Mouse (Mus musculus) lung, embryonic 14.5 days (tissue): ENCODE data around the gene Asb5. TPM values are rescaled to one million over a fixed set of nuclear protein-coding genes. Genes with fewer than 3 reads are reported as not detected.
A peak's percentile ranks its signal among the peaks of the same experiment; 100 is the strongest.

ENCODE experiments used
- ATAC-seq: fragments of 200-750 bp; cut with Nextera tagmentation; 2 replicates; pipeline ENCODE4 v1.8.0; 2017; ENCODE audit warnings: mild to moderate bottlenecking, moderate TSS enrichment, moderate library complexity; ENCODE audit not compliant: insufficient read depth
- DNase-seq: peaks from one replicate; pipeline ENCODE4 v3.0.0-alpha.2; 2015
- H3K27ac ChIP-seq: fragments of 300-500 bp; sonication (generic); 2 replicates; pipeline ENCODE4 v1.5.1; 2014; ENCODE audit warnings: low read depth, mild to moderate bottlenecking, moderate library complexity
- H3K27me3 ChIP-seq: fragments of 300-500 bp; sonication (generic); 2 replicates; pipeline ENCODE4 v1.6.1; 2014; ENCODE audit warnings: low read length, control low read depth; ENCODE audit not compliant: insufficient read depth
- H3K36me3 ChIP-seq: fragments of 300-500 bp; sonication (generic); 2 replicates; pipeline ENCODE4 v1.6.1; 2014; ENCODE audit warnings: control low read depth; ENCODE audit not compliant: insufficient read depth
- H3K4me1 ChIP-seq: fragments of 300-500 bp; sonication (generic); 2 replicates; pipeline ENCODE4 v1.6.1; 2014; ENCODE audit warnings: antibody characterized with exemption, control low read depth; ENCODE audit not compliant: insufficient read depth
- H3K4me2 ChIP-seq: fragments of 300-500 bp; sonication (generic); 2 replicates; pipeline ENCODE4 v1.6.1; 2014; ENCODE audit warnings: mild to moderate bottlenecking
- H3K4me3 ChIP-seq: fragments of 300-500 bp; sonication (generic); 2 replicates; pipeline ENCODE4 v1.5.1; 2014; ENCODE audit warnings: low read depth, low read length
- H3K9ac ChIP-seq: fragments of 300-500 bp; sonication (generic); 2 replicates; pipeline ENCODE4 v1.6.1; 2014
- H3K9me3 ChIP-seq: fragments of 300-500 bp; sonication (generic); 2 replicates; pipeline ENCODE4 v1.6.1; 2016; ENCODE audit warnings: low read depth, low read length, control low read depth
- CTCF ChIP-seq: IDR thresholded peaks from 2 replicates; pipeline ENCODE4 v1.5.1; 2016; ENCODE audit warnings: antibody characterized with exemption, low read depth
- WGBS: fragments of 180-500 bp; shearing (Covaris S2); extraction: QIAGEN DNeasy Blood & Tissue Kit; methylation state at CpG from one replicate; pipeline ENCODE4 v1.1.7; 2014; 5-methylcytosine and 5-hydroxymethylcytosine counted together
- polyA plus RNA-seq: library from polyadenylated mRNA; unstranded; fragments of >200 nt; fragmentation: Nextera tagmentation; extraction: Ambion mirVana; gene quantifications from 2 replicates; pipeline ENCODE4 v1.2.1, GENCODE M21; 2014

Asb5 gene
- polyA plus RNA-seq, 1 experiment from 2014 or later, result 7.7 TPM

GRCm38 (mm10) chr8:54493915-54494314 lies 35.5 kb upstream of the Asb5 start:
- Histone ChIP-seq H3K4me2 (no peak overlapping the region), H3K27me3 (no peaks in the 10 kb centered on the region), H3K9ac (no peak overlapping the region), H3K4me1 (no peaks in the 10 kb centered on the region), H3K27ac (no peak overlapping the region), H3K9me3 (no peaks in the 10 kb centered on the region), H3K36me3 (no peaks in the 10 kb centered on the region), H3K4me3 (no peak overlapping the region)
- DNase-seq, result no peak
- WGBS, result 49% methylated on average over 3 of the region's 3 CpGs
- no peak for ATAC-seq
- no peak for TF ChIP-seq CTCF

- no peak for TF ChIP-seq CTCF
- H3K4me3 ChIP-seq, result no peak overlapping the region
- no peaks in the 10 kb centered on the region for H3K27me3 ChIP-seq
- DNase-seq (peak; percentile 53), ATAC-seq (no peak)
- no peaks in the 10 kb centered on the region for H3K9me3 ChIP-seq
- no peaks in the 10 kb centered on the region for H3K4me1 ChIP-seq
- no peaks in the 10 kb centered on the region for H3K36me3 ChIP-seq
- H3K4me2 ChIP-seq, result no peak overlapping the region
- no peak overlapping the region for H3K9ac ChIP-seq
- no peak overlapping the region for H3K27ac ChIP-seq
- WGBS, result 53% methylated on average over 7 of the region's 7 CpGs
Observed at GRCm38 (mm10) chr8:54503104-54503503, 26.3 kb upstream of the Asb5 start.

GRCm38 (mm10) chr8:54505060-54505459 lies 24.3 kb upstream of the Asb5 start:
- no peaks in the 10 kb centered on the region for H3K36me3 ChIP-seq
- no peak overlapping the region for H3K4me2 ChIP-seq
- H3K27ac ChIP-seq, result no peak overlapping the region
- no peaks in the 10 kb centered on the region for H3K27me3 ChIP-seq
- 34% methylated on average over 2 of the region's 2 CpGs for WGBS
- H3K9me3 ChIP-seq, result no peaks in the 10 kb centered on the region
- DNase-seq (peak; percentile 67), ATAC-seq (peak; percentile 69; the same call in 1 of the 2 replicates)
- H3K9ac ChIP-seq, result no peak overlapping the region
- TF ChIP-seq CTCF, result no peak
- no peak overlapping the region for H3K4me3 ChIP-seq
- H3K4me1 ChIP-seq, result no peaks in the 10 kb centered on the region

- H3K9me3 ChIP-seq, result no peaks in the 10 kb centered on the region
- no peak overlapping the region for H3K4me2 ChIP-seq
- H3K4me1 ChIP-seq, result no peaks in the 10 kb centered on the region
- peak; percentile 88 for TF ChIP-seq CTCF
- peak; percentile 94 for DNase-seq
- WGBS, result 29% methylated on average over 6 of the region's 6 CpGs
- peak; percentile 37; the same call in 1 of the 2 replicates for ATAC-seq
- no peak overlapping the region for H3K4me3 ChIP-seq
- H3K36me3 ChIP-seq, result no peaks in the 10 kb centered on the region
- no peak overlapping the region for H3K9ac ChIP-seq
- no peaks in the 10 kb centered on the region for H3K27me3 ChIP-seq
- H3K27ac ChIP-seq, result no peak overlapping the region
Observed at GRCm38 (mm10) chr8:54507428-54508095, 21.8 kb upstream of the Asb5 start.

- no peak for TF ChIP-seq CTCF
Observed at GRCm38 (mm10) chr8:54508096-54508456, 21.3 kb upstream of the Asb5 start.

GRCm38 (mm10) chr8:54508814-54509213 lies 20.6 kb upstream of the Asb5 start:
- no peak for DNase-seq
- Histone ChIP-seq H3K9me3 (no peaks in the 10 kb centered on the region), H3K4me1 (no peaks in the 10 kb centered on the region), H3K27ac (no peak overlapping the region), H3K36me3 (no peaks in the 10 kb centered on the region), H3K27me3 (no peaks in the 10 kb centered on the region), H3K4me2 (peak overlapping the region; percentile 58), H3K9ac (no peak overlapping the region), H3K4me3 (no peak overlapping the region)
- ATAC-seq, result peak; percentile 9; the same call in 1 of the 2 replicates
- 4% methylated on average over 9 of the region's 11 CpGs for WGBS
- TF ChIP-seq CTCF, result no peak

More at GRCm38 (mm10) chr8:54508096-54508456, 21.3 kb upstream of the Asb5 start:
- no peaks in the 10 kb centered on the region for H3K36me3 ChIP-seq
- no peak overlapping the region for H3K9ac ChIP-seq
- no peak overlapping the region for H3K4me3 ChIP-seq
- WGBS, result 11% methylated on average over 1 of the region's 1 CpGs
- H3K27ac ChIP-seq, result no peak overlapping the region
- DNase-seq (no peak), ATAC-seq (no peak)
- H3K4me2 ChIP-seq, result no peak overlapping the region
- H3K9me3 ChIP-seq, result no peaks in the 10 kb centered on the region
- H3K4me1 ChIP-seq, result no peaks in the 10 kb centered on the region
- H3K27me3 ChIP-seq, result no peaks in the 10 kb centered on the region

GRCm38 (mm10) chr8:54509221-54509721 lies 20.1 kb upstream of the Asb5 start:
- H3K9ac ChIP-seq, result no peak overlapping the region
- 0 out of 2 replicates have a peak overlapping the region, but pooled peaks have one; percentile 17 for H3K4me3 ChIP-seq
- no peaks in the 10 kb centered on the region for H3K9me3 ChIP-seq
- no peaks in the 10 kb centered on the region for H3K27me3 ChIP-seq
- peak overlapping the region; percentile 58 for H3K4me2 ChIP-seq
- no peaks in the 10 kb centered on the region for H3K4me1 ChIP-seq
- H3K36me3 ChIP-seq, result no peaks in the 10 kb centered on the region
- ATAC-seq (peak; percentile 64), DNase-seq (peak; percentile 63)
- TF ChIP-seq CTCF, result no peak
- no peak overlapping the region for H3K27ac ChIP-seq
- WGBS, result 3% methylated on average over 10 of the region's 10 CpGs
